Mouse (Mus musculus) lung, adult 2 months (tissue): Measurements from ENCODE around the gene Slc22a14. TPM values are rescaled to one million over a fixed set of nuclear protein-coding genes. Genes with fewer than 3 reads are reported as not detected.

Experiments
- DNase-seq: peaks from one replicate; pipeline ENCODE4 v3.0.0; 2022
- H3K4me1 ChIP-seq: fragments of 200-500 bp; 2 replicates; pipeline ENCODE4 v1.6.1; 2011; ENCODE audit warnings: low read length; ENCODE audit not compliant: control insufficient read depth, insufficient read depth
- H3K4me3 ChIP-seq: fragments of 200-500 bp; replicated peaks from 2 replicates; pipeline ENCODE3; 2011; ENCODE audit warnings: low read depth, mild to moderate bottlenecking, control low read depth, low read length; ENCODE audit errors: extremely low read depth
- CTCF ChIP-seq: fragments of 200-500 bp; IDR thresholded peaks from 2 replicates; pipeline ENCODE4 v1.5.1; 2011; ENCODE audit warnings: mild to moderate bottlenecking, low read length, control low read depth; ENCODE audit not compliant: insufficient read depth
- POLR2A ChIP-seq: fragments of 200-500 bp; IDR thresholded peaks from 2 replicates; pipeline ENCODE4 v1.6.1; 2011; ENCODE audit warnings: low read depth, mild to moderate bottlenecking, control low read depth, low read length, borderline replicate concordance; ENCODE audit errors: extremely low read depth
- WGBS: fragments of 180-500 bp; shearing (Covaris S2); methylation state at CpG from one replicate; pipeline ENCODE4 v1.1.7; 2018; 5-methylcytosine and 5-hydroxymethylcytosine counted together
- polyA plus RNA-seq: library from polyadenylated mRNA; depleted of rRNA; stranded (reverse); fragments of >200 nt; gene quantifications from 2 replicates; pipeline ENCODE4 v1.2.3, GENCODE M21; 2012

Slc22a14 gene
- polyA plus RNA-seq, 1 experiment = 0.99 TPM

GRCm38 (mm10) chr9:119149601-119150000 lies 215.8 kb downstream of the Slc22a14 start:
- Histone ChIP-seq H3K4me1 (no peaks in the 10 kb centered on the region), H3K4me3 (no peak overlapping the region)
- 22% methylated on average over 5 of the region's 5 CpGs for WGBS
- DNase-seq = no peak
- TF ChIP-seq CTCF = no peak
- no peak for TF ChIP-seq POLR2A

GRCm38 (mm10) chr9:119146098-119146770 lies 219.1 kb downstream of the Slc22a14 start:
- DNase-seq = no peak
- H3K4me3 ChIP-seq = no peak overlapping the region
- TF ChIP-seq CTCF (no peak), POLR2A (no peak)
- 54% methylated on average over 13 of the region's 13 CpGs for WGBS
- H3K4me1 ChIP-seq = no peaks in the 10 kb centered on the region

GRCm38 (mm10) chr9:119145638-119146037 lies 219.7 kb downstream of the Slc22a14 start:
- no peak for DNase-seq
- Histone ChIP-seq H3K4me3 (no peak overlapping the region), H3K4me1 (no peaks in the 10 kb centered on the region)
- 59% methylated on average over 6 of the region's 6 CpGs for WGBS
- TF ChIP-seq POLR2A (no peak), CTCF (no peak)

- 57% methylated on average over 10 of the region's 10 CpGs for WGBS
- DNase-seq = no peak
- Histone ChIP-seq H3K4me1 (no peaks in the 10 kb centered on the region), H3K4me3 (no peak overlapping the region)
- TF ChIP-seq CTCF = no peak
- no peak for TF ChIP-seq POLR2A
These were observed 220.2 kb downstream of the Slc22a14 start for GRCm38 (mm10) chr9:119145137-119145536.

- DNase-seq = no peak
- WGBS = 65% methylated on average over 8 of the region's 8 CpGs
- TF ChIP-seq CTCF (no peak), POLR2A (no peak)
- Histone ChIP-seq H3K4me1 (no peaks in the 10 kb centered on the region), H3K4me3 (no peak overlapping the region)
These were observed 220.7 kb downstream of the Slc22a14 start for GRCm38 (mm10) chr9:119144696-119145095.

GRCm38 (mm10) chr9:119143372-119143771 lies 222.0 kb downstream of the Slc22a14 start:
- no peak overlapping the region for H3K4me3 ChIP-seq
- no peak for DNase-seq

GRCm38 (mm10) chr9:119142066-119142465 lies 223.3 kb downstream of the Slc22a14 start:
- WGBS = 77% methylated on average over 5 of the region's 5 CpGs
- DNase-seq = no peak

More at GRCm38 (mm10) chr9:119143372-119143771, 222.0 kb downstream of the Slc22a14 start:
- TF ChIP-seq CTCF = no peak
- no peak for TF ChIP-seq POLR2A
- H3K4me1 ChIP-seq = no peaks in the 10 kb centered on the region
- WGBS = 73% methylated on average over 9 of the region's 9 CpGs

GRCm38 (mm10) chr9:119138836-119139235 lies 226.5 kb downstream of the Slc22a14 start:
- WGBS = 77% methylated on average over 2 of the region's 2 CpGs
- TF ChIP-seq CTCF = no peak
- no peak for TF ChIP-seq POLR2A
- DNase-seq = no peak
- no peak overlapping the region for H3K4me3 ChIP-seq
- no peaks in the 10 kb centered on the region for H3K4me1 ChIP-seq

More at GRCm38 (mm10) chr9:119142066-119142465, 223.3 kb downstream of the Slc22a14 start:
- Histone ChIP-seq H3K4me1 (no peaks in the 10 kb centered on the region), H3K4me3 (no peak overlapping the region)
- TF ChIP-seq CTCF = no peak
- no peak for TF ChIP-seq POLR2A

GRCm38 (mm10) chr9:119130692-119131091 lies 234.7 kb downstream of the Slc22a14 start:
- TF ChIP-seq CTCF = no peak
- TF ChIP-seq POLR2A = no peak
- WGBS = 50% methylated on average over 5 of the region's 5 CpGs
- Histone ChIP-seq H3K4me1 (no peaks in the 10 kb centered on the region), H3K4me3 (no peak overlapping the region)
- no peak for DNase-seq
